Mouse (Mus musculus) heart, postnatal 36 days (tissue): ENCODE data around the gene Lmod3. TPM values are rescaled to one million over a fixed set of nuclear protein-coding genes. Genes with fewer than 3 reads are reported as not detected.

Experiments
- DNase-seq, 2 experiments: peaks; one replicate each; pipeline ENCODE4 v3.0.0; 2021 to 2022
- intact Hi-C: fragments of 180-260 bp; cut with DNase I; formaldehyde crosslinking; loops from one replicate; pipeline ENCODE4 v1.15.1; 2025
- total RNA-seq, 2 experiments: library from RNA; stranded (reverse); gene quantifications; 2 replicates each; pipeline ENCODE4 v1.2.3; 2021

Gene Lmod3
- 10 to 100 TPM; 57.6 to 64.6 TPM for total RNA-seq

GRCm38 (mm10) chr6:97252711-97253221 is at the start of gene Lmod3:
Gene Lmod3 (minus strand): TSS chr6:97252759.
- intact Hi-C loops: loop anchor here (1.0 to 5.0 kb wide), 3 partner anchors 26 to 490 kb away; partner anchors contain the start of gene Arl6ip5
- peak; percentile 27 to 49 for DNase-seq

GRCm38 (mm10) chr6:97302303-97302702 is 49.7 kb upstream of the Lmod3 start:
- intact Hi-C loops: no loop called here
- DNase-seq: no peak

- intact Hi-C loops: no loop called here
- no peak for DNase-seq
Measured at GRCm38 (mm10) chr6:97300659-97301058, 48.1 kb upstream of the Lmod3 start.

- DNase-seq: no peak
- intact Hi-C loops: no loop called here
Measured at GRCm38 (mm10) chr6:97300180-97300579, 47.6 kb upstream of the Lmod3 start.

- intact Hi-C loops: no loop called here
- DNase-seq: no peak
Measured at GRCm38 (mm10) chr6:97297151-97297550, 44.6 kb upstream of the Lmod3 start.

- intact Hi-C loops: no loop called here
- DNase-seq: no peak
Measured at GRCm38 (mm10) chr6:97295866-97296527, 43.4 kb upstream of the Lmod3 start.

- intact Hi-C loops: no loop called here
- no peak for DNase-seq
Measured at GRCm38 (mm10) chr6:97295416-97295815, 42.9 kb upstream of the Lmod3 start.

- no peak for DNase-seq
- intact Hi-C loops: no loop called here
Measured at GRCm38 (mm10) chr6:97293667-97294569, 41.4 kb upstream of the Lmod3 start.

GRCm38 (mm10) chr6:97292894-97293293 is 40.3 kb upstream of the Lmod3 start:
- DNase-seq: no peak
- intact Hi-C loops: no loop called here

GRCm38 (mm10) chr6:97292096-97292495 is 39.5 kb upstream of the Lmod3 start:
- DNase-seq: no peak
- intact Hi-C loops: no loop called here

GRCm38 (mm10) chr6:97291159-97291908 is 38.8 kb upstream of the Lmod3 start:
- DNase-seq: no peak
- intact Hi-C loops: no loop called here

GRCm38 (mm10) chr6:97290687-97291086 is 38.1 kb upstream of the Lmod3 start:
- no peak for DNase-seq

GRCm38 (mm10) chr6:97289838-97290237 is 37.3 kb upstream of the Lmod3 start:
- DNase-seq: no peak
- intact Hi-C loops: no loop called here

More at GRCm38 (mm10) chr6:97290687-97291086, 38.1 kb upstream of the Lmod3 start:
- intact Hi-C loops: no loop called here

- intact Hi-C loops: no loop called here
- DNase-seq: no peak
Measured at GRCm38 (mm10) chr6:97289316-97289820, 36.8 kb upstream of the Lmod3 start.

- intact Hi-C loops: no loop called here
- DNase-seq: no peak
Measured at GRCm38 (mm10) chr6:97288047-97288855, 35.7 kb upstream of the Lmod3 start.

GRCm38 (mm10) chr6:97286332-97286731 is 33.8 kb upstream of the Lmod3 start:
- intact Hi-C loops: no loop called here

GRCm38 (mm10) chr6:97283676-97284075 is 31.1 kb upstream of the Lmod3 start:
- DNase-seq: no peak
- intact Hi-C loops: no loop called here

More at GRCm38 (mm10) chr6:97286332-97286731, 33.8 kb upstream of the Lmod3 start:
- no peak for DNase-seq

- intact Hi-C loops: loop anchor here (1.0 to 5.0 kb wide), 6 partner anchors 27 to 463 kb away; partner anchors contain the start of gene Lmod3
- peak in 1 of 2 experiments; percentile 35 for DNase-seq
Measured at GRCm38 (mm10) chr6:97278878-97279277, 26.3 kb upstream of the Lmod3 start.

- intact Hi-C loops: loop anchor here (1.0 to 5.0 kb wide), 6 partner anchors 26 to 464 kb away; partner anchors contain the start of gene Lmod3
- DNase-seq: peak; percentile 82 to 84
Measured at GRCm38 (mm10) chr6:97278014-97278787, 25.6 kb upstream of the Lmod3 start.
